Mouse (Mus musculus): ENCODE measurements around the gene Tiam1. TPM values are rescaled to one million over a fixed set of nuclear protein-coding genes. Genes with fewer than 3 reads are reported as not detected.

The Tiam1 gene
- polyA plus RNA-seq, 1 experiment: 3.6 TPM

GRCm38 (mm10) chr16:89954114-89954513 lies 189.5 kb downstream of the Tiam1 start:
- no peak for DNase-seq (ENCODE audit: low read depth)

DNA sequence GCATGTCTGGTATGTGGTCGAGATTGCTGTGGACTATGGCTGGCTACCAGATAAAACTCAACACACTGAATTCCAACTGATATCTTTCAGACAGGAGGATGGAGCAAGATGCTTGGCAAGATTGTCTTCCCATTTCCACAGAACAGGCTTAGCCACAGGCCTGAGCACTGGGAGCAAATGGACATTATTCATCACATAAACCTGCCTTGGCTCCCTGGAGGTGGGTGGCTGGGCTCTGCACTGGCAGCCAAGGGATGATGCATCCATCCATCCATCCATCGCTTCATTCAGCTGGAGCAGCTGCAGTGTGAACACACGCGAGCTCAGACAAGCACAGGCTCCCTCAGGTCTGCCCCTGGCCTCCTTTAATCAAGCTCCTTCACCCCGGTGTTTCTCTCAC lies 190.7 kb downstream of the Tiam1 start:
- DNase-seq (ENCODE audit: low read depth): no peak

GRCm38 (mm10) chr16:89950754-89951153 lies 192.8 kb downstream of the Tiam1 start:
- DNase-seq (ENCODE audit: low read depth): no peak

DNA sequence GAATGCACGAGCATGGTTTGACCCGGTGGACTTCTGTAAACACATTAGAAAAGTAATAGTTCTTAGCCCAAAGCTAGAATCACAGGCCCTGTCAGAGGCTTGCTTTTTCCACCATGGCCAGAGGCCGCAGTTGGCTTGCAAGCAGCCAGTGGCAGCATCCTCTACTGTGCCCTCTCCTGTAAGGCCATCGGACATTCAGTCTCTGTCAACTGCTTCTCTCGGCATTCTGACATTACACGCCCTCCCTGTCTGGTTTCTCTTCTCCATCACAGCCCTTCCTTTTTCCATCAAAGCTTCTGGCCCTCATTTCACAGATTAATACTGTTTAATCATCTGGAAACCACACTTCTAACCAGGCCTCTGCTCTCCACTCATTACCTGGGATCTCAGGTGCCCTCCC lies 193.3 kb downstream of the Tiam1 start:
- no peak for DNase-seq (ENCODE audit: low read depth)

DNA sequence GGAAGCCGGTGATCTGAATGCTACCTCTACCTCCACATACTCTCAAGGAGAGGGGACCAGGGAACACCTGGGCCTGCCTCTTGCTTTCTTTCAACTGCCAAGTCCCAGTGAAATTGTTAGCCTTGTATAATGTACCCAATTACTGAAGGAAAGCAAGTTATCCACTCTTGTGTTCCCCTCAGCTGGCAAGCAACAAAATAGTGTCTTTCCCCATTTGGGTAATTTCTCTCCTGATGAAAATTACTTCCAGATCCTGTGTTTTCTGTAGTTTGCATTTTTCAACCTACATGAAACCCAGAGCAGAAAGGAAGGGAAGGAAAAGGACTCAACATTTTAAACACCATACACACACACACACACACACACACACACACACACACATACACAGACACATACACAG lies 195.5 kb downstream of the Tiam1 start:
- DNase-seq (ENCODE audit: low read depth): no peak

DNA sequence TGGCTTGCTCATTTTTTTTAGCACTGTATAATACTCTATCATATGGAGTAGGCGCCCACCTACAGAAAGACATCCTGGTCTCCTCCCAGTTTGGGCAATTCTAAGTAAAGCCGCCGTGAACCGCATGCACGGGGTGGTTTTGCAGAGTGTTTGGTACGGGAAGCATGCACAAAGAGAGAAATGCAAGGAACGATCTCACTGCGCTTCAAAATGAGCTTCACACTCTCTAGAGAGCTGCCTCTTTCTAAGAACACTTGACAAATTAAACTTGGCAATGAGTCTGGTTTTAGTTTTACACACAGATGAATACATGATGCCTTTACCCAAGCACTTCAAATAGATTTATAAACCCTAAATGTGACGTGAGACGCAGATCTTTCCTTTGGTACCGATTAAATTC lies 196.8 kb downstream of the Tiam1 start:
- DNase-seq (ENCODE audit: low read depth): no peak

GRCm38 (mm10) chr16:89944604-89945283 lies 198.8 kb downstream of the Tiam1 start:
- DNase-seq (ENCODE audit: low read depth): no peak

DNA sequence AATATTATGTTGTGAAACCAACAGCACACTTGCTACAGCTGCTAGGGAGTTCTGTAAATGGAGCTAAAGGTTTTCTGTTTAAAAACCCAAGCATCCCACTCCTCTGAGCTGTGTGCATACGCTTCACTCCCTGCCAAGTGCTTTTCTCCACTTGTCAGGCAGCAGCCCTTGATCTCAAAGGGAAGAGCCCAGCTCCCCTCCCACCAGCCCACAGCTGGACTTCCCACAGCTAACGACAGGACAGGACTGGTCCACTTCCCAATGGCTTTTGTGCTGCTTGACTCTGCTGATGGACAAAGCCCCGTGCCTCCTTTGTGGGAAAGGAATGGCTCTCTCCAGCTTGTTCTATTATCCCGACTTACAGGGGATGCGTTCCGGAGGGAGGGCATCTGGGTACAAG lies 199.5 kb downstream of the Tiam1 start:
- DNase-seq (ENCODE audit: low read depth): no peak

- no peak for DNase-seq (ENCODE audit: low read depth)
Measured at GRCm38 (mm10) chr16:89943267-89943971, 200.2 kb downstream of the Tiam1 start.

DNA sequence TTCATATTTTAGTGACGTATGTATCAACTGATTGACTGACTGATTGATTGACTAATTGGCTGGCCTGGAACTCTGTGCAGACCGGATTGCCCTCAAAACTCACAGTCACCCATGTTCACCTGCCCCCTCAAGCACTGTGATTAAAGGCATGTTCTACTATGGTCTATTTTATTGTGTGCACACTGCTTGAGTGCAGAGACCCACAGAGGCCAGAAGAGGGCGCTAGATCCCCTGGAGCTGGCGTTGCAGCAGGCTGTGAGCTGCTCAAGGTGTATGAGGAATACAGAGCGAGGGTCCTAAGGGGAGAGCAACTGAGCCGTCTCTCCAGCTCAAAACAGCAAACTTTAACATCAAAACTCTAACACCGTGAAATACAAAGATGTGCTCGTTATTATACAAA lies 202.9 kb downstream of the Tiam1 start:
- no peak for DNase-seq (ENCODE audit: low read depth)

DNA sequence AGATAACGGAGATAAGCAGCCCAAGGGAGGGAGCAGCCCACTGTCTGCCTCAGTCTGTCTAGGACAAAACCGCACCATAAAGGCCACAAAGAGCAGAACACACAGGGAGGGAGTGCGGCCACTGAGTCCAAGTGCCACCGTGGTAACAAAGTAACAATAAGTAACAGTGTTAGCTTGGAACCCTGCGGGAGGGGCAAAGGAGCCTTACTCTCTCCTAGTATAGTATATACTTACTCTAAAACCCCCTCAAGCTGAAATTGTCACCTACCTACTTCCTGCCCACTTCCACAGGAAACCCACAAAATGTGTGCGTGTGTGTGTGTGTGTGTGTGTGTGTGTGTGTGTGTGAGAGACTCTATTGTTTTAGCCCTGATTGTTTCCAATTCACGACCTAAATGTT lies 205.3 kb downstream of the Tiam1 start:
- DNase-seq (ENCODE audit: low read depth): no peak

- DNase-seq (ENCODE audit: low read depth): no peak
Measured at GRCm38 (mm10) chr16:89936571-89936970, 207.0 kb downstream of the Tiam1 start.

- no peak for DNase-seq (ENCODE audit: low read depth)
Measured at GRCm38 (mm10) chr16:89935398-89935797, 208.2 kb downstream of the Tiam1 start.

DNA sequence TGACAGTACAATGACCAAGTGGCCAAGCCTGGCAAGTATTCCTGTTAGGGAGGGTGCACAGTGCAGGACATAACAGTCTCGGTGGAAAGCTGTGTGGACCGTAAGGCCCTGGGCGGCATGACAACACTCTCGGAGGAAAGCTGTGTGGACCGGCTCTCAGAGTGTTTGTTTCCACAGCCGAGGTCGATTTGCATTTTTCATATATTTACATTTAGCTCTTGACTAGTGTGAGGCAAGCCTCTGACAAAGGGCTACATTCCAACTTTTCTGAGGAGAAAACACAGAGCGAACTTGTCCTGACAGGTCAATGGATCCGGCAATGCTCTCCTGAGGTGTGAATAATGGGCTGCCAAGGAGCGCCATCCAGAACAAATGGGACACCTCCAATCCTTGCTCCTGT lies 209.0 kb downstream of the Tiam1 start:
- DNase-seq (ENCODE audit: low read depth): no peak

DNA sequence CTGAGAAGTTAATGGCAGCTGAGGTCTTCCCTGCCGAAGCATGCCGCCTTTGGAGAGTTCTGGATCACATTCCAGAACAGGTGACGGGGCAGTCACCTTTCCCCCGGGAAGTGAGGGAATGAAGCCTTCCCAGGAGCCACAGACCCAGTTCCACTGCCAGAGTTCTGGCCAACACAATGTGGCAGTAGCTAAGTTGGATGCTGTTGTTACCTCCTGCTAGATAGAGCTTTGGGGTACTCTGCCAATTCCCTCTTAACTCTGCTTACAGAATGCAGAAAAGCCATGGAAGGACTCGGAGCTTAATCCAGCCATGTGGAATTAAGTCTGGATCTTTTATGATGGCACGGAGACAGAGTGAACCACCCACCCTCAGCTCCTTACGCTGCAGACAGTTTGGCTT lies 209.6 kb downstream of the Tiam1 start:
- no peak for DNase-seq (ENCODE audit: low read depth)

GRCm38 (mm10) chr16:89928611-89929010 lies 215.0 kb downstream of the Tiam1 start:
- no peak for DNase-seq (ENCODE audit: low read depth)

DNA sequence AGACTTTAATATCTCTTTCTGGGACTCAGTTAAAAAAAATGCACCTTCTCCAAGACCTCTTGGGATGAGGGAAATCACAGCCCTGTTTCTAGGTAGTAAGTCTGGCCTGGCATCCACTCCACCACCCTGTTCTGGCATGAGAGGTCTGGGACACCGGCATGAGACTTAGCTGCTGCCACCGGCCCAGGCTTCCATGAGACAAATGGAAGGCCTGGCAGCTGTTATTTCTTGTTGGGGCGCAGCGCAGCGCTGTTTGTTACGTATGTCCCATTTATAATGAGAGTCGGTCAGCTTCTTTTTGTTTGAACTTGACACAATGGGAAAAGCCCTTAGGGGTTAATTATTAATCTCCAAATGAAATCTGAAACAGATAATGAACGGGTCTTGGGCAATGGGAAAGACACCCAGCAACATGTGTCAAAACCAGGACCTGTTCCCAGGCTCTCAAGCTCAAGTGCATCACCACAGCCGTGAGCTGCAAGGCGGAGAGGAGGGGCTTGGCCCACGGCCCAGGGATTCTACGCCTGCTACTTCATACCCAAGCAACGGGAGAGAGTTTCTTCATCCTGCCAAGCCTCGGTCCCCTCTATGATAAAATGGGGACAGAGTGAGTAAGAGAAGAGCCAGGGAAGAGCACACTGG lies 219.2 kb downstream of the Tiam1 start:
- peak; percentile 93 for DNase-seq (ENCODE audit: low read depth)

GRCm38 (mm10) chr16:89923311-89923710 lies 220.3 kb downstream of the Tiam1 start:
- DNase-seq (ENCODE audit: low read depth): no peak

- no peak for DNase-seq (ENCODE audit: low read depth)
Measured at GRCm38 (mm10) chr16:89922458-89922857, 221.1 kb downstream of the Tiam1 start.

DNA sequence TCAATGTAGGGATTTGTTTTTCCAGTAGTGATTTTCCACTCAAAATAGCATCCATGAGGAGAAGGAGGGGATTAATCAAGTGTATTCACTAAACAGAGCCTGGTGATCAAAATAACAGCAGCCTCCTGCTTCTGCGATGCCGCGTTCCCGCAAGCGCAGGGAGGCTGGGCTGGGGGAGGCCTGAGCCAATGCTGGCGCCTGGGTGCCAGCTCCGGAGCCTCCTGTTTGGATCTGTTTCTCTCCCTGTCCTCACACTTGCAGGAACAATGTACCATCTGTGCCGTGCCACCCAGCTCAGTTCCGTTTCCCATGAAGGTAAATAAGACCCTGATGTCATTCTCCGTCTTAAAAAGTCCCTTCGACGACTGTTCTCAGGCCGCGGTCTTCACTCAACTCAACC lies 222.2 kb downstream of the Tiam1 start:
- no peak for DNase-seq (ENCODE audit: low read depth)

GRCm38 (mm10) chr16:89920417-89920816 lies 223.2 kb downstream of the Tiam1 start:
- no peak for DNase-seq (ENCODE audit: low read depth)

DNA sequence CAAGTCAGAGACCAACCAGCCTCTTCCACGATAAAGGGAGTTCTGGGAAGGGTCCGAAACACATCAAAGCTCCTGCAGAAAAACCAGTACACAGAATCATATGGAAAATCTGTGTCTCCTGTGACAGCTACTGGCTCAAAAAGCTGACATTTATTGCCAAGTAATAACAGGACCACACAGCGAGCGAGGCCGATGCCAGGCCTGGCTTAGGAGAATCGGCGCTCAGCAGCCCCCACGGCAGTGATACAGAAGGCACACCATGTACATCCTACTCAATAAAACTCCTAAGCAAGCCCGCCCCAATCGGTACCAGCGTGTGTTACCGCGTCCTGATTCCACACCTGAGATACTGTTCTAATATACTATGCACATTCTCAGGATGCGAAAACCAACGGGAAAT lies 226.2 kb downstream of the Tiam1 start:
- no peak for DNase-seq (ENCODE audit: low read depth)

GRCm38 (mm10) chr16:89914946-89915345 lies 228.6 kb downstream of the Tiam1 start:
- DNase-seq (ENCODE audit: low read depth): no peak

Data from gonadal fat pad, adult 2 months (tissue).